In genomic region chr10:77548576-77548975, GRCm38 (mm10) we compare ENCODE assay signal across 24 mouse cellular contexts. TPM values are rescaled to one million over a fixed set of nuclear protein-coding genes. Genes with fewer than 3 reads are reported as not detected.
DNase-seq lines count a peak whose midpoint lies in the region; ATAC-seq and TF ChIP-seq lines count a peak whose summit lies in the region.
"Had no signal": no experiment of that assay in that cellular context is flagged by ENCODE, and none has a peak within 500 bp of the region (broad histone marks: within the 10 kb centered on the region; RNA-seq: fewer than 3 reads in every experiment).

No protein-coding gene starts in this region.

- TF ChIP-seq POLR2A in bone marrow, adult 2 months (IDR thresholded peaks at IDR 0.05; ENCODE audit: borderline replicate concordance, control insufficient read depth, low read depth, low read length) = no peak

- DNase-seq in lung, postnatal 36 days = peak; percentile 33
- no peak for DNase-seq in lung, postnatal 25 days (ENCODE audit: low spot score)
- DNase-seq in fat pad, adult 2 months (ENCODE audit: extremely low read depth, low read depth, low spot score) = peak; percentile 11
- DNase-seq in adrenal gland, postnatal 25 days = no peak
- no peak for DNase-seq in gastrocnemius, postnatal 25 days
- DNase-seq: adrenal gland, adult 2 months; adrenal gland, postnatal 36 days; cerebellum, adult 18-20 months; cerebellum, postnatal 14 days; embryo, embryonic 11 days; gastrocnemius, postnatal 10 days; heart, postnatal 10 days; heart, postnatal 4 days had no signal

- peak; percentile 38 for ATAC-seq in megakaryocyte progenitor cell, adult 5-6 weeks (replicated peaks; ENCODE audit: poor library complexity)
- ATAC-seq: forebrain, embryonic 16.5 days; hindbrain, embryonic 16.5 days; inflammation-experienced regulatory T-cells, adult 6 months had no signal

- peaks cover 17% of the 10 kb centered on the region for H3K4me1 ChIP-seq in bone marrow, adult 2 months (ENCODE audit: control insufficient read depth, insufficient read depth, low read length)
- H3K4me1 ChIP-seq: forebrain, embryonic 12.5 days; hindbrain, embryonic 12.5 days had no signal

- TF ChIP-seq CTCF in bone marrow, adult 2 months (IDR thresholded peaks at IDR 0.05; ENCODE audit: control insufficient read depth, insufficient read depth, low read length) = no peak

- WGBS in bone marrow, adult 2 months = 51% methylated on average over 10 of the region's 10 CpGs

- H3K27ac ChIP-seq in bone marrow, adult 2 months (ENCODE audit: control insufficient read depth, insufficient read depth, low read depth, low read length, poor library complexity) = peak overlapping the region; percentile 87
- H3K27ac ChIP-seq: embryonic facial prominence, embryonic 12.5 days; forebrain, embryonic 12.5 days; hindbrain, embryonic 12.5 days had no signal

- H3K4me3 ChIP-seq in bone marrow, adult 2 months (replicated peaks; ENCODE audit: control insufficient read depth, low read depth, low read length) = no peak overlapping the region
- H3K4me3 ChIP-seq: embryonic facial prominence, embryonic 12.5 days; forebrain, embryonic 12.5 days; hindbrain, embryonic 12.5 days had no signal

RNA-seq across cellular contexts. Expression of gene Itgb2, which starts 18.5 kb away (rescaled TPM):
- polyA plus RNA-seq in bone marrow, adult 2 months (2011; ENCODE audit: insufficient read depth, insufficient read length, low replicate concordance, missing spikeins) = 27.2 and 69.1 TPM in 2 replicates
- total RNA-seq in megakaryocyte progenitor cell, adult 5-6 weeks (2015) = 37.2 and 37.9 TPM in 2 replicates
- 35.1 and 42.0 TPM in 2 replicates for total RNA-seq in megakaryocyte progenitor cell, adult 5-6 weeks (2017)
- total RNA-seq in adrenal gland, postnatal 25 days (2021) = 2.2 and 3.3 TPM in 2 replicates
- 1 to 10 TPM; 1.3 to 1.8 TPM for total RNA-seq in gastrocnemius, postnatal 25 days (2021)

RNA-seq across cellular contexts. Expression of gene Pttg1ip, which starts 32.9 kb away (rescaled TPM):
- polyA plus RNA-seq in bone marrow, adult 2 months (2011; ENCODE audit: insufficient read depth, insufficient read length, low replicate concordance, missing spikeins) = 38.1 and 67.0 TPM in 2 replicates
- total RNA-seq in megakaryocyte progenitor cell, adult 5-6 weeks (2015) = 54.1 and 60.0 TPM in 2 replicates
- total RNA-seq in megakaryocyte progenitor cell, adult 5-6 weeks (2017) = 31.8 and 37.6 TPM in 2 replicates
- 154 and 195 TPM in 2 replicates for total RNA-seq in adrenal gland, postnatal 25 days (2021)
- 10 to 100 TPM; 26.1 to 29.1 TPM for total RNA-seq in gastrocnemius, postnatal 25 days (2021)

RNA-seq across cellular contexts. Expression of gene Fam207a, which starts 33.0 kb away (rescaled TPM):
- polyA plus RNA-seq in bone marrow, adult 2 months (2011; ENCODE audit: insufficient read depth, insufficient read length, low replicate concordance, missing spikeins) = 12.3 and 29.2 TPM in 2 replicates
- total RNA-seq in megakaryocyte progenitor cell, adult 5-6 weeks (2015) = 9.1 and 9.9 TPM in 2 replicates
- total RNA-seq in megakaryocyte progenitor cell, adult 5-6 weeks (2017) = 28.8 and 38.1 TPM in 2 replicates
- 23.1 and 24.6 TPM in 2 replicates for total RNA-seq in adrenal gland, postnatal 25 days (2021)
- total RNA-seq in gastrocnemius, postnatal 25 days (2021) = 1 to 10 TPM; 6.2 to 6.7 TPM

RNA-seq across cellular contexts. Expression of gene Sumo3, which starts 57.3 kb away (rescaled TPM):
- polyA plus RNA-seq in bone marrow, adult 2 months (2011; ENCODE audit: insufficient read depth, insufficient read length, low replicate concordance, missing spikeins) = 69.9 and 76.0 TPM in 2 replicates
- 34.5 and 38.8 TPM in 2 replicates for total RNA-seq in megakaryocyte progenitor cell, adult 5-6 weeks (2015)
- total RNA-seq in megakaryocyte progenitor cell, adult 5-6 weeks (2017) = 187 and 212 TPM in 2 replicates
- total RNA-seq in adrenal gland, postnatal 25 days (2021) = 104 and 117 TPM in 2 replicates
- total RNA-seq in gastrocnemius, postnatal 25 days (2021) = 10 to 100 TPM; 32.8 to 36.7 TPM

RNA-seq across cellular contexts. Expression of gene Gm49325, which starts 57.4 kb away (rescaled TPM):
- not detected in 2 replicates for polyA plus RNA-seq in bone marrow, adult 2 months (2011; ENCODE audit: insufficient read depth, insufficient read length, low replicate concordance, missing spikeins)
- not detected in 2 replicates for total RNA-seq in megakaryocyte progenitor cell, adult 5-6 weeks (2015)
- total RNA-seq in megakaryocyte progenitor cell, adult 5-6 weeks (2017) = 1.1 TPM in 1 of 2 replicates, not detected in the other
- 20.9 TPM in 1 of 2 replicates, not detected in the other for total RNA-seq in adrenal gland, postnatal 25 days (2021)
- total RNA-seq in gastrocnemius, postnatal 25 days (2021) = 1 to 10 TPM; 6.5 to 7.4 TPM
- total RNA-seq: common myeloid progenitor, adult 5-6 weeks had no signal
- polyA plus RNA-seq: adrenal gland, adult 2 months; gonadal fat pad, adult 2 months; heart, embryonic 14.5 days; hindbrain, embryonic 16.5 days had no signal

Comparison
In these comparisons a context has a peak if more than half of its experiments do, and no peak if none do; other contexts are left out.
1. DNase-seq: peak in lung, postnatal 36 days (single experiment) and fat pad, adult 2 months (single experiment); none in lung, postnatal 25 days (single experiment), adrenal gland, postnatal 25 days (single experiment) and gastrocnemius, postnatal 25 days (single experiment).